Mouse (Mus musculus) layer of hippocampus, postnatal 10 days (tissue): ENCODE results near the gene Usp5. TPM values are rescaled to one million over a fixed set of nuclear protein-coding genes. Genes with fewer than 3 reads are reported as not detected.

Experiments used
- DNase-seq, 2 experiments: peaks; one replicate each; pipeline ENCODE4 v3.0.0; 2021; ENCODE audit warnings: low spot score in 2 of 2
- long read RNA-seq: library from polyadenylated mRNA; stranded (forward); transcript quantifications from one replicate; pipeline ENCODE4 v2.0.0, GENCODE M21; 2023
- total RNA-seq, 2 experiments: library from RNA; stranded (reverse); gene quantifications; 2 replicates each; pipeline ENCODE4 v1.2.3; 2021

The Usp5 gene
- total RNA-seq, result 100 to 1,000 TPM; 181 to 187 TPM
- long read RNA-seq, transcript Usp5-201 (20 exons, 3,213 nt), result major isoform, 35 of 102 reads
- long read RNA-seq, transcript Usp5-202 (20 exons, 3,076 nt), result minor isoform, 14 of 102 reads
- long read RNA-seq, partial matches to known transcripts, result 45 of 102 reads
- long read RNA-seq, other reads (novel, unspliced or antisense), result 8 of 102 reads

- DNase-seq, result peak; percentile 96 to 98
Measured at GRCm38 (mm10) chr6:124828868-124829798, at the start of gene Usp5, which contains the start of gene Cdca3. Usp5 (minus strand) TSS chr6:124829484. Cdca3 (plus strand) TSS chr6:124829547.

- DNase-seq, result no peak
Measured at GRCm38 (mm10) chr6:124874348-124874747, 45.1 kb upstream of the Usp5 start.

- no peak for DNase-seq
Measured at GRCm38 (mm10) chr6:124866560-124866959, 37.3 kb upstream of the Usp5 start.

- no peak for DNase-seq
Measured at GRCm38 (mm10) chr6:124865766-124866362, 36.6 kb upstream of the Usp5 start.

GRCm38 (mm10) chr6:124863658-124864298 is 34.5 kb upstream of the Usp5 start, which contains the start of gene Gpr162:
Gpr162 (minus strand) TSS chr6:124863983.
- peak; percentile 75 to 78 for DNase-seq

- DNase-seq, result no peak
Measured at GRCm38 (mm10) chr6:124863125-124863657, 33.9 kb upstream of the Usp5 start.

GRCm38 (mm10) chr6:124862406-124863124 is 33.3 kb upstream of the Usp5 start:
- DNase-seq, result peak in 1 of 2 experiments; percentile 32

- no peak for DNase-seq
Measured at GRCm38 (mm10) chr6:124861802-124862201, 32.5 kb upstream of the Usp5 start.

GRCm38 (mm10) chr6:124861266-124861665 is 32.0 kb upstream of the Usp5 start:
- DNase-seq, result no peak

GRCm38 (mm10) chr6:124860511-124860910 is 31.2 kb upstream of the Usp5 start:
- DNase-seq, result no peak

GRCm38 (mm10) chr6:124859725-124860124 is 30.4 kb upstream of the Usp5 start:
- DNase-seq, result peak; percentile 92 to 94

- no peak for DNase-seq
Measured at GRCm38 (mm10) chr6:124858561-124859318, 29.5 kb upstream of the Usp5 start.

GRCm38 (mm10) chr6:124857840-124858530 is 28.7 kb upstream of the Usp5 start:
- no peak for DNase-seq

- peak; percentile 89 to 92 for DNase-seq
Measured at GRCm38 (mm10) chr6:124856916-124857839, 27.9 kb upstream of the Usp5 start, which contains the start of gene P3h3. P3h3 (minus strand) TSS chr6:124857752.

GRCm38 (mm10) chr6:124856321-124856720 is 27.0 kb upstream of the Usp5 start:
- DNase-seq, result peak in 1 of 2 experiments; percentile 60

GRCm38 (mm10) chr6:124854647-124855046 is 25.4 kb upstream of the Usp5 start:
- DNase-seq, result no peak

- no peak for DNase-seq
Measured at GRCm38 (mm10) chr6:124850535-124850934, 21.3 kb upstream of the Usp5 start.

- peak; percentile 99 for DNase-seq
Measured at GRCm38 (mm10) chr6:124847305-124847704, 18.0 kb upstream of the Usp5 start.
